Mouse (Mus musculus): Measurements from ENCODE around the gene Ccin. TPM values are rescaled to one million over a fixed set of nuclear protein-coding genes. Genes with fewer than 3 reads are reported as not detected.
A peak's percentile ranks its signal among the peaks of the same experiment; 100 is the strongest.

The Ccin gene
- polyA plus RNA-seq, 1 experiment = not detected

- Histone ChIP-seq H3K4me1 (ENCODE audit: control insufficient read depth, insufficient read depth, insufficient read length, low read length) (peaks cover 4% of the 10 kb centered on the region; the same call in 1 of the 2 replicates), H3K27ac (replicated peaks; ENCODE audit: low read depth, low read length) (no peak overlapping the region), H3K4me3 (ENCODE audit: insufficient read depth, low read depth, low read length) (no peak overlapping the region)
These were observed 473 bp downstream of the Ccin start for GRCm38 (mm10) chr4:43983756-43984155.

GRCm38 (mm10) chr4:43984326-43984725, 1.0 kb downstream of the Ccin start:
- H3K4me3 ChIP-seq (ENCODE audit: insufficient read depth, low read depth, low read length) = no peak overlapping the region
- no peak overlapping the region for H3K27ac ChIP-seq (replicated peaks; ENCODE audit: low read depth, low read length)

GRCm38 (mm10) chr4:43988976-43989375, 5.7 kb downstream of the Ccin start:
- Histone ChIP-seq H3K4me1 (ENCODE audit: control insufficient read depth, insufficient read depth, insufficient read length, low read length) (no peaks in the 10 kb centered on the region), H3K27ac (replicated peaks; ENCODE audit: low read depth, low read length) (no peak overlapping the region), H3K4me3 (ENCODE audit: insufficient read depth, low read depth, low read length) (no peak overlapping the region)

More at GRCm38 (mm10) chr4:43984326-43984725, 1.0 kb downstream of the Ccin start:
- no peaks in the 10 kb centered on the region for H3K4me1 ChIP-seq (ENCODE audit: control insufficient read depth, insufficient read depth, insufficient read length, low read length)

- H3K27ac ChIP-seq (replicated peaks; ENCODE audit: low read depth, low read length) = no peak overlapping the region
- H3K4me1 ChIP-seq (ENCODE audit: control insufficient read depth, insufficient read depth, insufficient read length, low read length) = peaks cover 5% of the 10 kb centered on the region; the same call in 1 of the 2 replicates
- H3K4me3 ChIP-seq (ENCODE audit: insufficient read depth, low read depth, low read length) = no peak overlapping the region
These were observed 9.8 kb downstream of the Ccin start for GRCm38 (mm10) chr4:43993072-43993471.

- Histone ChIP-seq H3K27ac (replicated peaks; ENCODE audit: low read depth, low read length) (no peak overlapping the region), H3K4me3 (ENCODE audit: insufficient read depth, low read depth, low read length) (no peak overlapping the region), H3K4me1 (ENCODE audit: control insufficient read depth, insufficient read depth, insufficient read length, low read length) (peaks cover 5% of the 10 kb centered on the region; the same call in 1 of the 2 replicates)
These were observed 11.1 kb downstream of the Ccin start for GRCm38 (mm10) chr4:43994342-43994741.

GRCm38 (mm10) chr4:44003622-44004021, 20.3 kb downstream of the Ccin start:
- no peak overlapping the region for H3K4me3 ChIP-seq (ENCODE audit: insufficient read depth, low read depth, low read length)
- no peak overlapping the region for H3K27ac ChIP-seq (replicated peaks; ENCODE audit: low read depth, low read length)
- H3K4me1 ChIP-seq (ENCODE audit: control insufficient read depth, insufficient read depth, insufficient read length, low read length) = no peaks in the 10 kb centered on the region

GRCm38 (mm10) chr4:44004126-44004525, 20.8 kb downstream of the Ccin start, which contains the start of gene Clta:
Gene Clta (plus strand): TSS chr4:44004452.
- H3K4me3 ChIP-seq (ENCODE audit: insufficient read depth, low read depth, low read length) = no peak within 1 kb of the TSS
- no peak within 1 kb of the TSS for H3K27ac ChIP-seq (replicated peaks; ENCODE audit: low read depth, low read length)
- no peaks in the 10 kb centered on the region for H3K4me1 ChIP-seq (ENCODE audit: control insufficient read depth, insufficient read depth, insufficient read length, low read length)

GRCm38 (mm10) chr4:44004623-44005409, 21.5 kb downstream of the Ccin start:
- Histone ChIP-seq H3K4me3 (ENCODE audit: insufficient read depth, low read depth, low read length) (no peak overlapping the region), H3K27ac (replicated peaks; ENCODE audit: low read depth, low read length) (no peak overlapping the region), H3K4me1 (ENCODE audit: control insufficient read depth, insufficient read depth, insufficient read length, low read length) (no peaks in the 10 kb centered on the region)

GRCm38 (mm10) chr4:44010176-44010575, 26.9 kb downstream of the Ccin start:
- no peak overlapping the region for H3K4me3 ChIP-seq (ENCODE audit: insufficient read depth, low read depth, low read length)

GRCm38 (mm10) chr4:44010893-44011292, 27.6 kb downstream of the Ccin start:
- Histone ChIP-seq H3K27ac (replicated peaks; ENCODE audit: low read depth, low read length) (no peak overlapping the region), H3K4me3 (ENCODE audit: insufficient read depth, low read depth, low read length) (no peak overlapping the region), H3K4me1 (ENCODE audit: control insufficient read depth, insufficient read depth, insufficient read length, low read length) (peaks cover 9% of the 10 kb centered on the region; the same call in 1 of the 2 replicates)

More at GRCm38 (mm10) chr4:44010176-44010575, 26.9 kb downstream of the Ccin start:
- Histone ChIP-seq H3K27ac (replicated peaks; ENCODE audit: low read depth, low read length) (no peak overlapping the region), H3K4me1 (ENCODE audit: control insufficient read depth, insufficient read depth, insufficient read length, low read length) (peaks cover 7% of the 10 kb centered on the region; the same call in 1 of the 2 replicates)

- Histone ChIP-seq H3K4me3 (ENCODE audit: insufficient read depth, low read depth, low read length) (peak overlapping the region; percentile 86), H3K27ac (replicated peaks; ENCODE audit: low read depth, low read length) (peak overlapping the region; percentile 70; the same call in 1 of the 2 replicates), H3K4me1 (ENCODE audit: control insufficient read depth, insufficient read depth, insufficient read length, low read length) (peaks cover 11% of the 10 kb centered on the region; the same call in 1 of the 2 replicates)
These were observed 28.5 kb downstream of the Ccin start for GRCm38 (mm10) chr4:44011799-44012198.

- H3K4me3 ChIP-seq (ENCODE audit: insufficient read depth, low read depth, low read length) = peak overlapping the region; percentile 86
- H3K4me1 ChIP-seq (ENCODE audit: control insufficient read depth, insufficient read depth, insufficient read length, low read length) = peaks cover 11% of the 10 kb centered on the region; the same call in 1 of the 2 replicates
- H3K27ac ChIP-seq (replicated peaks; ENCODE audit: low read depth, low read length) = peak overlapping the region; percentile 70
These were observed 29.4 kb downstream of the Ccin start for GRCm38 (mm10) chr4:44012376-44013367.

- Histone ChIP-seq H3K4me1 (ENCODE audit: control insufficient read depth, insufficient read depth, insufficient read length, low read length) (peaks cover 11% of the 10 kb centered on the region; the same call in 1 of the 2 replicates), H3K27ac (replicated peaks; ENCODE audit: low read depth, low read length) (0 out of 2 replicates have a peak overlapping the region, but pooled peaks have one; percentile 65), H3K4me3 (ENCODE audit: insufficient read depth, low read depth, low read length) (peak overlapping the region; percentile 86)
These were observed 30.2 kb downstream of the Ccin start for GRCm38 (mm10) chr4:44013391-44014070.

GRCm38 (mm10) chr4:44016071-44016470, 32.8 kb downstream of the Ccin start:
- no peak overlapping the region for H3K27ac ChIP-seq (replicated peaks; ENCODE audit: low read depth, low read length)
- H3K4me3 ChIP-seq (ENCODE audit: insufficient read depth, low read depth, low read length) = no peak overlapping the region
- H3K4me1 ChIP-seq (ENCODE audit: control insufficient read depth, insufficient read depth, insufficient read length, low read length) = peaks cover 11% of the 10 kb centered on the region; the same call in 1 of the 2 replicates
